In genomic region chr11:46258207-46258606, GRCm38 (mm10) we compare ENCODE assay signal across 9 mouse cellular contexts. TPM values are rescaled to one million over a fixed set of nuclear protein-coding genes. Genes with fewer than 3 reads are reported as not detected.
A peak's percentile ranks its signal among the peaks of the same experiment; 100 is the strongest.
DNase-seq lines count a peak whose midpoint lies in the region; ATAC-seq and TF ChIP-seq lines count a peak whose summit lies in the region.
"Had no signal": no experiment of that assay in that cellular context is flagged by ENCODE, and none has a peak within 500 bp of the region (broad histone marks: within the 10 kb centered on the region; RNA-seq: fewer than 3 reads in every experiment).

No protein-coding gene starts in this region.

- H3K4me1 ChIP-seq in intestine, postnatal 0 days (replicated peaks; ENCODE audit: control insufficient read depth, insufficient read depth, low read length) = no peaks in the 10 kb centered on the region
- no peaks in the 10 kb centered on the region for H3K4me1 ChIP-seq in intestine, embryonic 15.5 days (replicated peaks)
- H3K4me1 ChIP-seq: embryonic facial prominence, embryonic 15.5 days; limb, embryonic 15.5 days had no signal

- TF ChIP-seq CTCF in intestine, postnatal 0 days (IDR thresholded peaks at IDR 0.05; ENCODE audit: low read depth) = peak; percentile 68

- 65% methylated on average over 4 of the region's 4 CpGs for WGBS in intestine, postnatal 0 days
- 74% methylated on average over 4 of the region's 4 CpGs for WGBS in intestine, embryonic 15.5 days

- H3K4me2 ChIP-seq in intestine, postnatal 0 days (replicated peaks; ENCODE audit: low read depth) = no peak overlapping the region
- H3K4me2 ChIP-seq in intestine, embryonic 15.5 days (replicated peaks) = no peak overlapping the region
- H3K4me2 ChIP-seq: embryonic facial prominence, embryonic 15.5 days; limb, embryonic 15.5 days had no signal

- no peak for ATAC-seq in intestine, postnatal 0 days
- no peak for ATAC-seq in intestine, embryonic 15.5 days

- no peaks in the 10 kb centered on the region for H3K36me3 ChIP-seq in intestine, postnatal 0 days (ENCODE audit: control insufficient read depth, insufficient read depth)
- H3K36me3 ChIP-seq in intestine, embryonic 15.5 days = no peaks in the 10 kb centered on the region
- H3K36me3 ChIP-seq: embryonic facial prominence, embryonic 15.5 days; limb, embryonic 15.5 days had no signal

- no peaks in the 10 kb centered on the region for H3K27me3 ChIP-seq in intestine, postnatal 0 days (replicated peaks; ENCODE audit: control insufficient read depth, insufficient read depth, low read length)
- H3K27me3 ChIP-seq in intestine, embryonic 15.5 days (replicated peaks) = no peaks in the 10 kb centered on the region
- H3K27me3 ChIP-seq: embryonic facial prominence, embryonic 15.5 days; limb, embryonic 15.5 days had no signal

- H3K9ac ChIP-seq in intestine, postnatal 0 days (ENCODE audit: low read depth, low read length) = no peak overlapping the region
- H3K9ac ChIP-seq in intestine, embryonic 15.5 days = no peak overlapping the region
- H3K9ac ChIP-seq: embryonic facial prominence, embryonic 15.5 days; limb, embryonic 15.5 days had no signal

- no peak overlapping the region for H3K4me3 ChIP-seq in intestine, postnatal 0 days (ENCODE audit: low read depth, low read length)
- H3K4me3 ChIP-seq in intestine, embryonic 15.5 days (replicated peaks) = no peak overlapping the region
- H3K4me3 ChIP-seq: embryonic facial prominence, embryonic 15.5 days; limb, embryonic 15.5 days had no signal

- no peak overlapping the region for H3K27ac ChIP-seq in intestine, postnatal 0 days (ENCODE audit: low read depth, low read length)
- H3K27ac ChIP-seq in intestine, embryonic 15.5 days = no peak overlapping the region
- H3K27ac ChIP-seq: embryonic facial prominence, embryonic 15.5 days; limb, embryonic 15.5 days had no signal

- no peaks in the 10 kb centered on the region for H3K9me3 ChIP-seq in intestine, postnatal 0 days (ENCODE audit: control insufficient read depth)
- H3K9me3 ChIP-seq in intestine, embryonic 15.5 days = no peaks in the 10 kb centered on the region
- H3K9me3 ChIP-seq: embryonic facial prominence, embryonic 15.5 days; limb, embryonic 15.5 days had no signal

- DNase-seq in thymus, postnatal 14 days = peak; percentile 28
- DNase-seq in thymus, postnatal 36 days = no peak
- peak; percentile 47 for DNase-seq in embryo, embryonic 10.5 days (ENCODE audit: low spot score)
- DNase-seq in retina, embryonic 14.5 days (ENCODE audit: low spot score) = peak; percentile 36
- DNase-seq in layer of hippocampus, adult 9-11 months = no peak

RNA-seq across cellular contexts. Expression of gene Fndc9, which starts 22.9 kb away (rescaled TPM):
- polyA plus RNA-seq in intestine, postnatal 0 days (2015; fragmentation: Nextera tagmentation; extraction: Ambion mirVana) = 0.10 and 0.17 TPM in 2 replicates
- 0.16 TPM in 1 of 2 replicates, not detected in the other for polyA plus RNA-seq in intestine, embryonic 15.5 days (2015; fragmentation: Nextera tagmentation; extraction: Ambion mirVana)

RNA-seq across cellular contexts. Expression of gene Cyfip2, which starts 54.5 kb away (rescaled TPM):
- polyA plus RNA-seq in intestine, postnatal 0 days (2015; fragmentation: Nextera tagmentation; extraction: Ambion mirVana) = 1.9 and 2.0 TPM in 2 replicates
- 7.5 and 7.8 TPM in 2 replicates for polyA plus RNA-seq in intestine, embryonic 15.5 days (2015; fragmentation: Nextera tagmentation; extraction: Ambion mirVana)

Comparison
In these comparisons a context has a peak if more than half of its experiments do, and no peak if none do; other contexts are left out.
1. DNase-seq: peak in thymus, postnatal 14 days (single experiment), embryo, embryonic 10.5 days (single experiment) and retina, embryonic 14.5 days (single experiment); none in thymus, postnatal 36 days (0 of 2) and layer of hippocampus, adult 9-11 months (single experiment).